Mouse (Mus musculus) limb, embryonic 14.5 days (tissue): ENCODE results near the gene Drd3. TPM values are rescaled to one million over a fixed set of nuclear protein-coding genes. Genes with fewer than 3 reads are reported as not detected.
A peak's percentile ranks its signal among the peaks of the same experiment; 100 is the strongest.

ENCODE experiments used
- ATAC-seq: fragments of 200-750 bp; cut with Nextera tagmentation; 2 replicates; pipeline ENCODE4 v1.8.0; 2017; ENCODE audit warnings: low read depth, moderate number of reproducible peaks, moderate TSS enrichment; ENCODE audit not compliant: low FRiP score
- DNase-seq: peaks from one replicate; pipeline ENCODE4 v3.0.0-alpha.2; 2015; ENCODE audit warnings: low spot score
- H3K27ac ChIP-seq: fragments of 300-500 bp; sonication (generic); replicated peaks from 2 replicates; pipeline ENCODE4 v1.5.1; 2014; ENCODE audit warnings: low read depth, mild to moderate bottlenecking, low read length, moderate library complexity, mixed read lengths
- H3K27me3 ChIP-seq: fragments of 300-500 bp; sonication (generic); 2 replicates; pipeline ENCODE4 v1.6.1; 2014; ENCODE audit warnings: low read length, mixed read lengths; ENCODE audit not compliant: control insufficient read depth, insufficient read depth
- H3K36me3 ChIP-seq: fragments of 300-500 bp; sonication (generic); 2 replicates; pipeline ENCODE4 v1.6.1; 2014; ENCODE audit warnings: mild to moderate bottlenecking, low read length, moderate library complexity, mixed read lengths; ENCODE audit not compliant: control insufficient read depth, insufficient read depth
- H3K4me1 ChIP-seq: fragments of 300-500 bp; sonication (generic); 2 replicates; pipeline ENCODE4 v1.6.1; 2014; ENCODE audit warnings: antibody characterized with exemption, low read length, mixed read lengths; ENCODE audit not compliant: control insufficient read depth, insufficient read depth
- H3K4me2 ChIP-seq: fragments of 300-500 bp; sonication (generic); replicated peaks from 2 replicates; pipeline ENCODE4 v1.6.1; 2014; ENCODE audit warnings: low read depth, mild to moderate bottlenecking, low read length, moderate library complexity; ENCODE audit not compliant: severe bottlenecking
- H3K4me3 ChIP-seq: fragments of 300-500 bp; sonication (generic); replicated peaks from 2 replicates; pipeline ENCODE4 v1.5.1; 2014; ENCODE audit warnings: low read length
- H3K9ac ChIP-seq: fragments of 300-500 bp; sonication (generic); 2 replicates; pipeline ENCODE4 v1.6.1; 2014; ENCODE audit warnings: mild to moderate bottlenecking, low read depth, low read length, moderate library complexity; ENCODE audit not compliant: severe bottlenecking
- H3K9me3 ChIP-seq: fragments of 300-500 bp; sonication (generic); 2 replicates; pipeline ENCODE4 v1.6.1; 2016; ENCODE audit warnings: low read length; ENCODE audit not compliant: control insufficient read depth
- POLR2A ChIP-seq: fragments of 200-500 bp; IDR thresholded peaks from 2 replicates; pipeline ENCODE4 v1.8.0; 2012; ENCODE audit warnings: inconsistent platforms, mild to moderate bottlenecking, moderate library complexity, borderline replicate concordance; ENCODE audit not compliant: insufficient read depth, insufficient read length; ENCODE audit errors: extremely low read depth
- WGBS: fragments of 180-500 bp; shearing (Covaris S2); extraction: QIAGEN DNeasy Blood & Tissue Kit; methylation state at CpG from one replicate; pipeline ENCODE4 v1.1.7; 2014; 5-methylcytosine and 5-hydroxymethylcytosine counted together
- polyA plus RNA-seq, 2 experiments: library from polyadenylated mRNA; depleted of rRNA in 1 of 2; stranded (reverse) in 1 of 2; unstranded in 1 of 2; fragments of >200 nt; fragmentation: Nextera tagmentation in 1 of 2; extraction: Ambion mirVana in 1 of 2; gene quantifications; 2 replicates each; pipeline versions ENCODE4 v1.2.1 to v1.2.3; 2012 to 2014

The Drd3 gene
- polyA plus RNA-seq (2012; rRNA removed) = not detected in 2 replicates
- not detected in 2 replicates for polyA plus RNA-seq (2014; fragmentation: Nextera tagmentation; extraction: Ambion mirVana)

- H3K9me3 ChIP-seq = no peaks in the 10 kb centered on the region
- no peak within 1 kb of the TSS for H3K27ac ChIP-seq
- TF ChIP-seq POLR2A = no peak
- no peak within 1 kb of the TSS for H3K4me2 ChIP-seq
- H3K27me3 ChIP-seq = no peaks in the 10 kb centered on the region
- no peak for ATAC-seq
- H3K36me3 ChIP-seq = no peaks in the 10 kb centered on the region
- H3K4me3 ChIP-seq = no peak within 1 kb of the TSS
- peak; percentile 54 for DNase-seq
- no peak within 1 kb of the TSS for H3K9ac ChIP-seq
- H3K4me1 ChIP-seq = no peaks in the 10 kb centered on the region
- 6% methylated on average over 7 of the region's 7 CpGs for WGBS
Measured at GRCm38 (mm10) chr16:43753751-43754150, at the start of gene Drd3. Drd3 (plus strand) TSS chr16:43754026.

GRCm38 (mm10) chr16:43708335-43709061, 45.3 kb upstream of the Drd3 start:
- no peak overlapping the region for H3K4me2 ChIP-seq
- 58% methylated on average over 13 of the region's 13 CpGs for WGBS
- no peak for TF ChIP-seq POLR2A

GRCm38 (mm10) chr16:43709062-43709413, 44.8 kb upstream of the Drd3 start:
- no peak for TF ChIP-seq POLR2A
- Histone ChIP-seq H3K9me3 (no peaks in the 10 kb centered on the region), H3K27me3 (no peaks in the 10 kb centered on the region), H3K4me3 (no peak overlapping the region), H3K4me1 (0 out of 2 replicates have a peak, but pooled peaks cover 5% of the 10 kb centered on the region), H3K36me3 (no peaks in the 10 kb centered on the region), H3K27ac (no peak overlapping the region), H3K9ac (no peak overlapping the region), H3K4me2 (no peak overlapping the region)
- ATAC-seq (no peak), DNase-seq (no peak)
- 73% methylated on average over 15 of the region's 15 CpGs for WGBS

More at GRCm38 (mm10) chr16:43708335-43709061, 45.3 kb upstream of the Drd3 start:
- ATAC-seq = no peak
- no peak for DNase-seq
- Histone ChIP-seq H3K9ac (no peak overlapping the region), H3K4me3 (no peak overlapping the region), H3K36me3 (no peaks in the 10 kb centered on the region), H3K4me1 (0 out of 2 replicates have a peak, but pooled peaks cover 5% of the 10 kb centered on the region), H3K27ac (no peak overlapping the region), H3K9me3 (no peaks in the 10 kb centered on the region), H3K27me3 (no peaks in the 10 kb centered on the region)

- Histone ChIP-seq H3K4me2 (no peak overlapping the region), H3K9ac (no peak overlapping the region), H3K4me1 (0 out of 2 replicates have a peak, but pooled peaks cover 5% of the 10 kb centered on the region), H3K27ac (no peak overlapping the region), H3K4me3 (no peak overlapping the region), H3K36me3 (no peaks in the 10 kb centered on the region), H3K9me3 (no peaks in the 10 kb centered on the region), H3K27me3 (no peaks in the 10 kb centered on the region)
- TF ChIP-seq POLR2A = no peak
- ATAC-seq (no peak), DNase-seq (no peak)
- 59% methylated on average over 9 of the region's 9 CpGs for WGBS
Measured at GRCm38 (mm10) chr16:43709432-43710133, 44.2 kb upstream of the Drd3 start.

DNA sequence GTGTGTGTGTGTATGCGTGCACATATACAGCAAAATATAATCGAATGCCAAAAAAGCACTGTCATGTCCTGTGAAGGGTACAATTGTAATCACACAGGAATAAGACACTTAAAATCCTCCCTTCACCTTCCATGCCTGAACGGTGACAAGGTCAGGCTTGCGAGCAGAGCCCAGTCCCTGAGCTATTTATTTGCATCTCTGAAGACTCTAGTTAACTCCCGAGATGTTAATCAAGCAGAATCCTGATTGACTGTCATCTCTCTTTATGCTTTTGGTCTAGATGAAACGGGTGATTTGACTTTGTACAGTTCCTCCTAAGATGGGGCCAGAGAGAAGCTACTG, 43.7 kb upstream of the Drd3 start:
- WGBS = 68% methylated on average over 6 of the region's 6 CpGs
- TF ChIP-seq POLR2A = no peak
- no peak for ATAC-seq

More for the DNA sequence above, 43.7 kb upstream of the Drd3 start:
- H3K9ac ChIP-seq = no peak overlapping the region
- DNase-seq = no peak
- no peaks in the 10 kb centered on the region for H3K27me3 ChIP-seq
- H3K9me3 ChIP-seq = no peaks in the 10 kb centered on the region
- no peak overlapping the region for H3K27ac ChIP-seq
- H3K4me1 ChIP-seq = 0 out of 2 replicates have a peak, but pooled peaks cover 5% of the 10 kb centered on the region
- H3K4me3 ChIP-seq = no peak overlapping the region
- no peaks in the 10 kb centered on the region for H3K36me3 ChIP-seq
- H3K4me2 ChIP-seq = no peak overlapping the region
